Mouse (Mus musculus) lung, postnatal 0 days (tissue): ENCODE measurements around the gene Zbtb42. TPM values are rescaled to one million over a fixed set of nuclear protein-coding genes. Genes with fewer than 3 reads are reported as not detected.
A peak's percentile ranks its signal among the peaks of the same experiment; 100 is the strongest.

Source experiments
- ATAC-seq: fragments of 200-750 bp; cut with Nextera tagmentation; 2 replicates; pipeline ENCODE4 v1.8.0; 2017; ENCODE audit warnings: moderate library complexity
- DNase-seq: peaks from one replicate; pipeline ENCODE4 v3.0.0-alpha.2; 2016; ENCODE audit warnings: low spot score
- H3K27ac ChIP-seq: fragments of 300-500 bp; sonication (generic); 2 replicates; pipeline ENCODE4 v1.5.1; 2014; ENCODE audit warnings: antibody characterized with exemption, mild to moderate bottlenecking, low read length, mixed read lengths
- H3K27me3 ChIP-seq: fragments of 300-500 bp; sonication (generic); replicated peaks from 2 replicates; pipeline ENCODE4 v1.6.1; 2014; ENCODE audit warnings: low read length, mixed read lengths; ENCODE audit not compliant: insufficient read depth
- H3K36me3 ChIP-seq: fragments of 300-500 bp; sonication (generic); 2 replicates; pipeline ENCODE4 v1.6.1; 2014; ENCODE audit warnings: low read length, mixed read lengths; ENCODE audit not compliant: insufficient read depth
- H3K4me1 ChIP-seq: fragments of 300-500 bp; sonication (generic); 2 replicates; pipeline ENCODE4 v1.6.1; 2014; ENCODE audit warnings: antibody characterized with exemption, low read depth, low read length, mixed read lengths; ENCODE audit not compliant: insufficient read depth
- H3K4me2 ChIP-seq: fragments of 300-500 bp; sonication (generic); replicated peaks from 2 replicates; pipeline ENCODE4 v1.6.1; 2014; ENCODE audit warnings: low read depth, mild to moderate bottlenecking, low read length, moderate library complexity, mixed read lengths
- H3K4me3 ChIP-seq: fragments of 300-500 bp; sonication (generic); 2 replicates; pipeline ENCODE4 v1.5.1; 2014; ENCODE audit warnings: low read depth, low read length
- H3K9ac ChIP-seq: fragments of 300-500 bp; sonication (generic); replicated peaks from 2 replicates; pipeline ENCODE4 v1.6.1; 2014; ENCODE audit warnings: low read depth, mild to moderate bottlenecking
- H3K9me3 ChIP-seq: fragments of 300-500 bp; sonication (generic); 2 replicates; pipeline ENCODE4 v1.6.1; 2016; ENCODE audit warnings: low read length, mixed read lengths
- CTCF ChIP-seq: IDR thresholded peaks from 2 replicates; pipeline ENCODE4 v1.5.1; 2016; ENCODE audit warnings: antibody characterized with exemption, mild to moderate bottlenecking
- EP300 ChIP-seq: IDR thresholded peaks from 2 replicates; pipeline ENCODE4 v1.6.1; 2016; ENCODE audit warnings: antibody characterized with exemption, mild to moderate bottlenecking, control low read depth
- WGBS: fragments of 180-500 bp; shearing (Covaris S2); extraction: QIAGEN DNeasy Blood & Tissue Kit; methylation state at CpG from one replicate; pipeline ENCODE4 v1.1.7; 2014; 5-methylcytosine and 5-hydroxymethylcytosine counted together
- polyA plus RNA-seq: library from polyadenylated mRNA; unstranded; fragments of >200 nt; fragmentation: Nextera tagmentation; extraction: Ambion mirVana; gene quantifications from 2 replicates; pipeline ENCODE4 v1.2.1, GENCODE M21; 2015

The Zbtb42 gene
- polyA plus RNA-seq, 1 experiment from 2014 or later, result 14.0 TPM

DNA sequence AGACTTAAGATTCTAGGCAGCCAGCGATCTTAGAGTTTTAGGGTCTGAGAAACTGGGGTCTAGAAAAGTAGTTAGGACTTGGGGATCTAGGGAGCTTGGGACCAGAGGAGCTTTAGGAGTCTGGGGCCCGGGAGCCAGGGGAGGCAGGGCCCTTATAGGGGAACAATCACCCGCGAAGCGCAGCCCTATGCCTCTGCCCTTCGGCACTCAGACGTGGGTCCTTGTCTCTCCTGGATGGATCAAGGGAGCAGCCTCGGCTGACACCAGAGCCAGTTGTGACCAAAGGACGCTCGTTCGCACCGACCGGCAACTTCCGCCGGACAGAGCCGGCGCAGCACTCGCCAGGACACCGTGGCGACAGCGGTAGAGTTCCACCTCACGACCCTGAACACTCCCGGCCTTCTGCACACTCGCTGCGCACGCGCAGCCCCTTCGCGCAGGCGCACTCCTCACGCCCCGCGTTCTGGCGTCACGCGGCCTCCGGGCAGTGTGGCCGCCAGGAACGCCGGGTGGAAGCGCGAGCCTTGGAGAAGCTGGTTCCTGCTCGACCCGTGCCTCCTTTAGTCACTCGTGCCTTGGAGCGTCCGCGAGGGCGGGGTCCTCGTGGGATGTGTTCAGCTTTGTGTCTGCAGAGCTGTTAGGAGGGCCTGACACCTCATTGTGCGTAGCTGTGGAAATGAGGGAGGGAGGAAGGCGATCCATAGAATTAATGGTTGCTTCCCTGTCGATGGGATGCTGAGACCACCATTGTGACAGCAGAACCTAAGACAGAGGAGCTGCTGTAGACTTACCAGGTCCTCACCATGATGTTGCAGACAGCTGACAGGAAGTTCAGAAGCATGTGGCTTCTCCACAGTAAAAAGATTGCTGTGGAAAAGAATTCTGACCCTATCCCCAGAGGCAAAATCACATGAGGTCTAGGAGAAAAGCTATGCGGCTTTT, 14.8 kb downstream of the Zbtb42 start:
- DNase-seq (peak; percentile 96), ATAC-seq (peak; percentile 99)
- Histone ChIP-seq H3K9me3 (no peaks in the 10 kb centered on the region), H3K4me2 (peak overlapping the region; percentile 86), H3K27me3 (no peaks in the 10 kb centered on the region), H3K27ac (peak overlapping the region; percentile 84), H3K36me3 (no peaks in the 10 kb centered on the region), H3K4me1 (peaks cover 12% of the 10 kb centered on the region; the same call in 1 of the 2 replicates), H3K4me3 (peak overlapping the region; percentile 69), H3K9ac (peak overlapping the region; percentile 91)
- 4% methylated on average over 54 of the region's 54 CpGs for WGBS
- no peak for TF ChIP-seq CTCF

GRCm38 (mm10) chr12:112694127-112694475, 15.5 kb downstream of the Zbtb42 start:
- ATAC-seq (no peak), DNase-seq (no peak)
- Histone ChIP-seq H3K27ac (0 out of 2 replicates have a peak overlapping the region, but pooled peaks have one; percentile 84), H3K27me3 (no peaks in the 10 kb centered on the region), H3K4me1 (peaks cover 12% of the 10 kb centered on the region; the same call in 1 of the 2 replicates), H3K4me2 (peak overlapping the region; percentile 86), H3K36me3 (no peaks in the 10 kb centered on the region), H3K9me3 (no peaks in the 10 kb centered on the region), H3K9ac (no peak overlapping the region), H3K4me3 (no peak overlapping the region)
- TF ChIP-seq CTCF (no peak), EP300 (no peak)
- WGBS, result 79% methylated on average over 10 of the region's 10 CpGs

- H3K27ac ChIP-seq, result no peak overlapping the region
- no peak for DNase-seq
- H3K4me3 ChIP-seq, result no peak overlapping the region
- no peak for ATAC-seq
- H3K4me2 ChIP-seq, result no peak overlapping the region
- H3K27me3 ChIP-seq, result no peaks in the 10 kb centered on the region
- H3K9me3 ChIP-seq, result no peaks in the 10 kb centered on the region
- no peak overlapping the region for H3K9ac ChIP-seq
- peaks cover 12% of the 10 kb centered on the region; the same call in 1 of the 2 replicates for H3K4me1 ChIP-seq
- no peaks in the 10 kb centered on the region for H3K36me3 ChIP-seq
- WGBS, result 86% methylated on average over 3 of the region's 3 CpGs
- TF ChIP-seq EP300 (no peak), CTCF (no peak)
These were observed 18.3 kb downstream of the Zbtb42 start for GRCm38 (mm10) chr12:112696806-112697425.

DNA sequence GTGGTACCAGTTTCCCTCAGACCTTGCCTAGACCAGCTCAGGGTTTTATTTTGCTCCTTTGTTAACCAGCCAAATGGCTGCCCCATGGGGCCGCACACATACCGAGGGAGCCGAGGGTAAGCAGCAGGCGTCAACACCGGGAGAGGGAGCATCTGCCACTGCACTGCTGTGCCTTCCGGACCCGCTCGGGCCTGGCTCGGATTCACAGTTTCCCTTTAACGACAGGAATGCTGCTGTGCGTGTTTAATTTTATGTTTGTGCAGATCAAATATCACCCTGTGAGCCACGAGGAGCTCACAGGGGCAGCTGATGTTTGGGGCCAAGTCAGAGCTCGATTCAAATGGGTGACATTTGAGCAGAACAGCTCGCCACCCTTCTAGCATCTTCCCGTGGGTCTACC, 21.9 kb downstream of the Zbtb42 start:
- ATAC-seq (peak; percentile 50), DNase-seq (no peak)
- H3K27me3 ChIP-seq, result no peaks in the 10 kb centered on the region
- H3K36me3 ChIP-seq, result no peaks in the 10 kb centered on the region
- no peak overlapping the region for H3K27ac ChIP-seq
- no peaks in the 10 kb centered on the region for H3K4me1 ChIP-seq
- TF ChIP-seq EP300 (no peak), CTCF (no peak)
- no peak overlapping the region for H3K9ac ChIP-seq
- H3K4me2 ChIP-seq, result 0 out of 2 replicates have a peak overlapping the region, but pooled peaks have one; percentile 8
- H3K9me3 ChIP-seq, result no peaks in the 10 kb centered on the region
- WGBS, result 5% methylated on average over 15 of the region's 15 CpGs
- no peak overlapping the region for H3K4me3 ChIP-seq

GRCm38 (mm10) chr12:112702374-112703320, 24.0 kb downstream of the Zbtb42 start:
- Histone ChIP-seq H3K4me3 (no peak overlapping the region), H3K4me2 (no peak overlapping the region), H3K4me1 (no peaks in the 10 kb centered on the region), H3K27me3 (no peaks in the 10 kb centered on the region), H3K27ac (no peak overlapping the region), H3K9me3 (no peaks in the 10 kb centered on the region), H3K36me3 (no peaks in the 10 kb centered on the region), H3K9ac (no peak overlapping the region)
- ATAC-seq (peak; percentile 34; the same call in 1 of the 2 replicates), DNase-seq (peak; percentile 65)
- no peak for TF ChIP-seq CTCF
- TF ChIP-seq EP300, result no peak
- 38% methylated on average over 6 of the region's 6 CpGs for WGBS
